Mouse (Mus musculus) macrophage (primary cell): ENCODE measurements around the gene Rbm20. TPM values are rescaled to one million over a fixed set of nuclear protein-coding genes. Genes with fewer than 3 reads are reported as not detected.

Experiments used
- H3K27ac ChIP-seq: fragments of 350-480 bp; formaldehyde crosslinking; 2 replicates; pipeline ENCODE4 v1.9.0; 2021
- H3K36me3 ChIP-seq: fragments of 350-480 bp; formaldehyde crosslinking; 2 replicates; pipeline ENCODE4 v1.9.0; 2021; ENCODE audit errors: inconsistent target
- H3K4me3 ChIP-seq: fragments of 350-480 bp; formaldehyde crosslinking; 2 replicates; pipeline ENCODE4 v1.9.0; 2021; ENCODE audit errors: inconsistent target
- H3K79me2 ChIP-seq: fragments of 350-480 bp; formaldehyde crosslinking; 2 replicates; pipeline ENCODE4 v1.9.0; 2021; ENCODE audit errors: inconsistent target
- WGBS: methylation state at CpG from one replicate; pipeline ENCODE4 v1.1.7; 2026; ENCODE audit warnings: inconsistent platforms; ENCODE audit not compliant: missing documents; 5-methylcytosine and 5-hydroxymethylcytosine counted together
- polyA plus RNA-seq: library from polyadenylated mRNA; stranded (reverse); fragments of 250-400 nt; gene quantifications from 3 replicates; pipeline ENCODE4 v1.2.4, GENCODE M21; 2018; ENCODE audit warnings: inconsistent platforms

Gene Rbm20
- polyA plus RNA-seq, 1 experiment from 2014 or later = not detected

GRCm38 (mm10) chr19:53877779-53878178 lies 200.7 kb downstream of the Rbm20 start:
- no peaks in the 10 kb centered on the region for H3K79me2 ChIP-seq
- WGBS = no CpG with 5 or more reads among the region's 1 CpGs
- no peak overlapping the region for H3K4me3 ChIP-seq
- H3K36me3 ChIP-seq = no peaks in the 10 kb centered on the region
- H3K27ac ChIP-seq = no peak overlapping the region

GRCm38 (mm10) chr19:53880460-53880859 lies 203.4 kb downstream of the Rbm20 start:
- no peak overlapping the region for H3K27ac ChIP-seq
- H3K4me3 ChIP-seq = no peak overlapping the region
- no peaks in the 10 kb centered on the region for H3K79me2 ChIP-seq
- WGBS = 90% methylated on average over 1 of the region's 1 CpGs
- H3K36me3 ChIP-seq = no peaks in the 10 kb centered on the region

- no peaks in the 10 kb centered on the region for H3K79me2 ChIP-seq
- H3K27ac ChIP-seq = no peak overlapping the region
- WGBS = 90% methylated on average over 5 of the region's 5 CpGs
- H3K4me3 ChIP-seq = no peak overlapping the region
- no peaks in the 10 kb centered on the region for H3K36me3 ChIP-seq
These were observed 204.7 kb downstream of the Rbm20 start for GRCm38 (mm10) chr19:53881786-53882185.

GRCm38 (mm10) chr19:53885450-53885849 lies 208.3 kb downstream of the Rbm20 start:
- Histone ChIP-seq H3K36me3 (no peaks in the 10 kb centered on the region), H3K79me2 (no peaks in the 10 kb centered on the region), H3K4me3 (no peak overlapping the region), H3K27ac (no peak overlapping the region)
- WGBS = 95% methylated on average over 9 of the region's 10 CpGs

GRCm38 (mm10) chr19:53886576-53887370 lies 209.7 kb downstream of the Rbm20 start:
- no peak overlapping the region for H3K27ac ChIP-seq
- WGBS = 91% methylated on average over 10 of the region's 10 CpGs
- no peaks in the 10 kb centered on the region for H3K79me2 ChIP-seq
- H3K4me3 ChIP-seq = no peak overlapping the region
- H3K36me3 ChIP-seq = no peaks in the 10 kb centered on the region

- 61% methylated on average over 3 of the region's 3 CpGs for whole genome bisulfite sequencing
- H3K79me2 ChIP-seq = no peaks in the 10 kb centered on the region
- no peak overlapping the region for H3K4me3 ChIP-seq
- H3K36me3 ChIP-seq = no peaks in the 10 kb centered on the region
- H3K27ac ChIP-seq = no peak overlapping the region
These were observed 210.7 kb downstream of the Rbm20 start for GRCm38 (mm10) chr19:53887822-53888221.

- H3K27ac ChIP-seq = no peak overlapping the region
- H3K4me3 ChIP-seq = no peak overlapping the region
- 25% methylated on average over 9 of the region's 9 CpGs for WGBS
- H3K36me3 ChIP-seq = no peaks in the 10 kb centered on the region
- H3K79me2 ChIP-seq = no peaks in the 10 kb centered on the region
These were observed 211.2 kb downstream of the Rbm20 start for GRCm38 (mm10) chr19:53888331-53888730.

GRCm38 (mm10) chr19:53889555-53889954 lies 212.4 kb downstream of the Rbm20 start:
- WGBS = 25% methylated on average over 5 of the region's 5 CpGs

GRCm38 (mm10) chr19:53890274-53890673 lies 213.2 kb downstream of the Rbm20 start:
- no peaks in the 10 kb centered on the region for H3K79me2 ChIP-seq
- no peak overlapping the region for H3K27ac ChIP-seq
- WGBS = 83% methylated on average over 5 of the region's 5 CpGs
- no peak overlapping the region for H3K4me3 ChIP-seq
- H3K36me3 ChIP-seq = no peaks in the 10 kb centered on the region

More at GRCm38 (mm10) chr19:53889555-53889954, 212.4 kb downstream of the Rbm20 start:
- no peaks in the 10 kb centered on the region for H3K36me3 ChIP-seq
- H3K27ac ChIP-seq = no peak overlapping the region
- H3K4me3 ChIP-seq = no peak overlapping the region
- H3K79me2 ChIP-seq = no peaks in the 10 kb centered on the region

- no peaks in the 10 kb centered on the region for H3K79me2 ChIP-seq
- no peaks in the 10 kb centered on the region for H3K36me3 ChIP-seq
- WGBS = 88% methylated on average over 5 of the region's 5 CpGs
- no peak overlapping the region for H3K27ac ChIP-seq
- H3K4me3 ChIP-seq = no peak overlapping the region
These were observed 213.7 kb downstream of the Rbm20 start for GRCm38 (mm10) chr19:53890781-53891251.

- WGBS = 71% methylated on average over 2 of the region's 2 CpGs
- Histone ChIP-seq H3K79me2 (no peaks in the 10 kb centered on the region), H3K27ac (no peak overlapping the region), H3K36me3 (no peaks in the 10 kb centered on the region), H3K4me3 (no peak overlapping the region)
These were observed 214.5 kb downstream of the Rbm20 start for GRCm38 (mm10) chr19:53891569-53891968.

GRCm38 (mm10) chr19:53892061-53892460 lies 215.0 kb downstream of the Rbm20 start, which contains the start of gene Pdcd4:
Pdcd4 (plus strand) TSS chr19:53892231.
- Histone ChIP-seq H3K36me3 (no peaks in the 10 kb centered on the region), H3K27ac (no peak within 1 kb of the TSS), H3K4me3 (no peak within 1 kb of the TSS), H3K79me2 (no peaks in the 10 kb centered on the region)
- 60% methylated on average over 3 of the region's 3 CpGs for WGBS

GRCm38 (mm10) chr19:53892838-53893359 lies 215.8 kb downstream of the Rbm20 start:
- Histone ChIP-seq H3K36me3 (no peaks in the 10 kb centered on the region), H3K79me2 (no peaks in the 10 kb centered on the region), H3K4me3 (no peak overlapping the region), H3K27ac (no peak overlapping the region)
- 29% methylated on average over 9 of the region's 9 CpGs for WGBS

- H3K4me3 ChIP-seq = no peak overlapping the region
- no peak overlapping the region for H3K27ac ChIP-seq
- 46% methylated on average over 3 of the region's 3 CpGs for WGBS
- no peaks in the 10 kb centered on the region for H3K36me3 ChIP-seq
- no peaks in the 10 kb centered on the region for H3K79me2 ChIP-seq
These were observed 216.6 kb downstream of the Rbm20 start for GRCm38 (mm10) chr19:53893711-53894171.

GRCm38 (mm10) chr19:53894538-53895121 lies 217.5 kb downstream of the Rbm20 start:
- 54% methylated on average over 12 of the region's 12 CpGs for WGBS
- H3K79me2 ChIP-seq = no peaks in the 10 kb centered on the region
- no peak overlapping the region for H3K4me3 ChIP-seq
- H3K36me3 ChIP-seq = no peaks in the 10 kb centered on the region
- no peak overlapping the region for H3K27ac ChIP-seq
